Mouse (Mus musculus): ENCODE measurements around the gene Fads6.

Fads6 gene

DNA sequence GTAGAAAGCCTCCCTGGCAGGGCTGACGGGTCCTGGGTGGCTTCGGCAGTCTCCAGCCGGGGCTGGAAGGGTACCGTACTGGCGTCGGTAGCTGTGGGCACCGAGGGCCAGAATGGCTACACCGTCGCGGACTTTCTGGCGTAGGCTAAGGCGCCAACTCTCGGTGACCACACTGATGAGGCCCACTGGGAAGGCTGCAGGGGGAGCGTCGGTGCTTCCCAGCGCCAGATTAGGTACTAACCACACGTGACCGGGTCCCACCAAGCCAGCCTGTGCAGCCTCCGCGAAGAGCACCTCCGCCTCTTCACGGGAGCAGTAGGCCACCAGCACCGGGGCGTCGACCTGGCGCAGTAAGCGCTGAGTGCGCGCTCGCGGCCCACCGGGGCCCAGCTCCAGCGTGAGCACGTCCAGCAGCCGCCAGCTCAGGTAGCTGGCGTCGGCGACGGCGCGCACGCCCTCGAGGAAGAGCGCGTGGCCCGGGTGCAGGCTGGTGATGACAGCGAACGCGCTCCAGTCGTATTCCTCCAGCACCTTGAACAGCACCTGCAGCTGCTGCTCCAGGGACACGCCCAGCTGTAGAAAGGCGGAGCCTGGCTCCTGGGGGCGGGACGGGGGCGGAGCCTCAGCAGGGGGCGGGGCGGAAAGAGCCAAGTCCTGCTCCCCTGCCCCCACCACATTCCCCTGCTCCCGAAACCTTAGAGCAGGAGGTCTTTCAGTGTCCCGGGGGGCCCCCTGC is 39.5 kb downstream of the Fads6 start:
- no peak for DNase-seq (ENCODE audit: low spot score in 2 of 2)

DNA sequence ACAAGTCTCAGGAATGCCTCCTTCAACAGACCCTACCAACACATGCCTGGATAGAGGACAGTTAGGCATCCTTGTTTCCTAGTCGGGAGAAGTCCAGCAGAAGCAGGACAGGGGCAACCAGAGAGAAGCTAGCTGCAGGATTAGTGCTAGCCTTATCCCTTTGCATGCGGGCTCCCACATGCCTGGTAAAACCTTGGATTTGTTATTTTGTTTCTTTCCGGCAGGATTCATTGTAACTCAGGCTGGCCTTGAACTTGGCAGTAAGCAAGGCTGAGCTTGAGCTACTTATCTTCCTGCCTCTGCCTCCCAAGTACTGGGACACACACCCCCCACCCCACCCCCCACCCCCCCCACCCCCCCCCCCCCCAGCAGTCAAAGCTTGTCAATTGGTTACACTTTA is 46.2 kb downstream of the Fads6 start:
- no peak for DNase-seq (ENCODE audit: low spot score in 2 of 2)

DNA sequence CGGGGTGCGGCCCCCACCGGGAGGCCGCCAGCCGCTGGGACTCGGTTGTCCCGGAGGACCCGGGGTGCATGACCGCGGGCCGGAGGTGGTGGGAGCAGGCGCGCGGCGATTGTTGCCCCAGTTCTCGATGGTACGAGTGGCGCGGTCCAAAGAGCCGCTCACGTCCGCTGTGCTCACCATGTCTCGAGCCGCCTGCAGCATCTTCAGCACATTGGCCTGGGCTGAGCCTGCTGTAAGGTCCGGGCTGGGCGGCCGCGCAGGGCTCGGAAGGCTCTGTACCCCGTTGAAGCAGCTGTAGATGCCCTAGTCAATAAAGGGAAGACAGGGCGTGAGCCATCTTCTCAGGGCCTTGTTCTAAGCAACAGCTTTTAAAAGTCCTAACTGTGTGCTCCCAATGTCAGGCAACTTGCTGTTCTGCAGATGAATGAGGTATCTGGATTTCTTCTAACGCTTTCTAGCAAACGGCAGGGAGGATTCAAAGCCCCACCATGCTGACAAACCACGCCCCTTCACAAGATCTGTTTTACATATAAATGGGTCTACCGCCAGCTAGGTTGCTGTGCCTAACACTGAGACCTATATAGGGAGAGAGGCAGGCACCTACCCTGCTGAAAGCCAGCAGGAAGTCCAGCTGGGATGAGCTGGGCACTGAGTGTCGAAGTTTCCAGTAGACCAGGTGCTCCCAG is 46.9 kb downstream of the Fads6 start:
- DNase-seq (ENCODE audit: low spot score in 2 of 2), result no peak

DNA sequence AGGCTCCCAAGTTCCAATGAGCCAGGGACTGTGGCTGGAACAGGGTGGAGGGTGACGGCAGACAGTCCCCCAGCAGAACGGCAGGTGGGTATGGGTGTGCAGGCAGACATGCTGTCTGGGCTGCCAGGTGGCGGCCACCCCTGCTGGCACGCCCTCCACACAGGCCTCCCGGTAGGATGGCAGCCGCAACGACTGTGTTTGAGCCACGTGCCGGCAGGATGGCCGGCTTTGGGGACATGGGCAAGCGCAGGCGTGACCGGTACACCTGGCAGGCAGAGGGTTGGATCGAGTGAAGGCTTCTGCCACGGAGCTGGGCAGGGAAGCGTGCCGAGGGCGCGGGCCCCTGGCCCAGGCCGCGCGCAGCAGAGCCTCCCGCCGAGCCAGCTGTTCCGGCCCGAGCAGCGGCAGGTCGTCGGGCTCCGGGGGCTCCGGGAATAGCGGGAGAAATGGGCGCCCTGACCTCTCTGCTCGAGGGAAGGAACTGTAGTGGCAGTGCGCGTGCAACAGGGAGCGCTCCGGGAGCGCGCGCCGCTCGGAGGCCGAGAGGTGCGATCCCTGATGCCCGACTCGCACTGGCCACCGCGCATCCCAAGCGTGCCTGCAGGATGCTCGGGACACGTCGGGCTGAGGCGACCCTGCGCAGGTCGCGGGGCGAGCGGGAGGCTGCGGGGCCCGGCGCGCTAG is 47.6 kb downstream of the Fads6 start:
- DNase-seq (ENCODE audit: low spot score in 2 of 2), result no peak

DNA sequence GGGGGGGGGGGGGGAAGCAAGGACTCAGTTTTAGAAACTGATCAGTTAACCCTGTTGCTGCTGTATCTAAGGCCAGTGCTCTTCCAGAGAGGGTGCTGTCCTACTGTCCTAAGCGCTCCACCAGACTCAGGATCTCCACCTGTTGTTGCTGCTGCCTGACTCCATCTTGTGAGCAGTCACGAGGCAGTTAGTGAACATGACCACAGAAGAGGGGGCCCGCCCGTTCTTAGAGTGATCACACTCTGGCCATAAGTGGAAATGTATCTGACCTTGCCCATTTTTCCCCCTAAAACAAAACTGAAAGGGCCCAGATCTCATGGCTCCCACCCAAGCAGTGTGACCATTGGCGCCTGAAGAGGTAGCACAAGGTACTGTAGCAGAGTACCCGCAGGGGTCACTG is 49.5 kb downstream of the Fads6 start:
- DNase-seq (ENCODE audit: low spot score in 2 of 2), result no peak

DNA sequence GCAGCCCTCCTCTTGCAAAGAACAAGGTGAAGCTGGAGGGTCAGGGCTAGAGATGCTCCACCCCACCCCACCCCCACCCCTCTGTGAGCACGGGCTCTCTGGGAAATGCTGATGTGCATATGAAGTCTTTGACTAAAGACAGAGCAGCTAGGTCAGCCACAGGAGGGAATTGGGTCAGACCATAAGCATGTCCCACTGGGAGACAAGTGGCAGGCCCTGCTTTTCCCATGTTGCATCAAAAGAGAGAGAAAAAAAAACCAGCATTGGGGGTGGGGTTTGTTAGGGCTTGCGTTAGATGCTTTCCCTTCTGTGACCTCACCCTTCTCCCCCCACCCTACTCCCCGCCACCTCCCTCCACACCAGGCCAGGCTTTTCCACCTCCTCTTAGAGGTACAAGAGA is 50.2 kb downstream of the Fads6 start:
- no peak for DNase-seq (ENCODE audit: low spot score in 2 of 2)

DNA sequence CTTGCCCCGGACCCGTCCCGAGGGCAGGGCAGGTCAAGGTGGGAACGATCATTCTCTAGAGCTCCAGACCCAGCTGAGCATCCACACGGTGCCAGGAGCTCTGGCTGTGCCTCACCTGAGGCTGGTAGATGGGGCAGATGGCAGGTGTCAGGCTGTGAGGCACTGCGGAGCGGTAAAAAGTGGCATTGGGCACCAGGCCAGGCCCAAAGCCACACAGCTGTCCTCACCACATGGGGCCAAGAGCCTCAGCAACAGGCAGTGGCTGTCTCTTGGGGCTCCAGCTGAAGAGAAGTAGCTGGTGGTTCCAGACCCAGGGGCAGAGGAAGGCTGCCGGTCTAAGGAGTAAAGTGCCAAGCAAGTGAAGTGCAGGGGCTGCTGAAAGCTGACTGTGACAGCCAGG is 51.1 kb downstream of the Fads6 start:
- DNase-seq (ENCODE audit: low spot score in 2 of 2), result no peak

DNA sequence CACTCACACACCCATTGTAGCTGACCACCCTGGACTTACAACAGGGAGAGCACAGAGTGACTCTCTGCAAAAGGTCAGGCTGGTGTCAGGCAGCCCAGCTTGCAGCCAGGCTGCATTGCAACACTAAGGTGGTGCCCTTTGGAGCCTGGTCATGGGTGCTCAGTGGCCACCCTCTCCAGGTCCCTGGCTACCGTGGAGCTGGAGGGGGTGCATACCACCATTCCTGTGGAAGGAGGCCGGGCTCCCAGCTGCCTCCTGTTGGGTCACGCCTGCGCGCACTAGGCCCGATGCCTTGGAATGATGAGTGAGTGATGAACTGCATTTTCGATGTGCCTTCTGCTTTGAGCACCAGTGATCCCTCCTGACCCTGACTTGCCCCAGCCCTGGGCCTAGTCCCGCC is 52.6 kb downstream of the Fads6 start:
- no peak for DNase-seq (ENCODE audit: low spot score in 2 of 2)

DNA sequence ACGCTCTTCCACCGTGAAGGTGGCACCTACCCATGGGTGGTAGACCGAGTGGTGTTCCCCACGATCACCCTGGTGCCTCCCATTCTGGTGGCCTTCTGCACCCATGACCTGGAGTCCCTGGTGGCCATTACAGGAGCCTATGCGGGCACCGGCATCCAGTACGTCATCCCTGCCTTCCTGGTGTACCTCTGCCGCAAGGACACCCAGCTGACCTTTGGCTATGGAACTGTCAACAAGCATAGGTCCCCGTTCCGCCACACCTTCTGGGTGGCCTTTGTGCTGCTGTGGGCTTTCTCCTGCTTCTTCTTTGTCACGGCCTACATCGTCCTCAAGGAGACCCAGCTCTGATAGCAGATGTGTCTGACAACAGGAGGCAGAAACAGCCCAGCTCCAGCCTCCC is 53.7 kb downstream of the Fads6 start:
- DNase-seq (ENCODE audit: low spot score in 2 of 2), result no peak

DNA sequence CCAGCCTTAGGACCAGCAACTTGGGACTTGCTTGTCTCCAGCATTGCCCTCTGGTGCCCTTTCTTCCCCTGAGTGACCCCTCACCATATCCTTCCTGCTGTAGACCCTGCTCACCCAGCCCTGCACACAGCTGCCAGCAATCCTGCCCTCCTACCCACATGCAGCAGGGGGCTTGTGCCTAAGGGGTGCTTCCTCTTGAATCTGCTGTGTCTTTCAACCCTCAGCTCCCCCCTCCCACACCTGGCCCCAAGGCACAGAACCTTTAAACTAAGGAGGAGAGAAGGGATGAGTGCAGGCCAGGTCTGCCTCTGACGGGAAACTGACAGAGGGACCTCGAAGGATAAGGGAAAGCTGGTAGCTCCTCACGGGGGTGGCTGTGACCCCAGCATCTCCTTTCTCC is 54.7 kb downstream of the Fads6 start:
- no peak for DNase-seq (ENCODE audit: low spot score in 2 of 2)

DNA sequence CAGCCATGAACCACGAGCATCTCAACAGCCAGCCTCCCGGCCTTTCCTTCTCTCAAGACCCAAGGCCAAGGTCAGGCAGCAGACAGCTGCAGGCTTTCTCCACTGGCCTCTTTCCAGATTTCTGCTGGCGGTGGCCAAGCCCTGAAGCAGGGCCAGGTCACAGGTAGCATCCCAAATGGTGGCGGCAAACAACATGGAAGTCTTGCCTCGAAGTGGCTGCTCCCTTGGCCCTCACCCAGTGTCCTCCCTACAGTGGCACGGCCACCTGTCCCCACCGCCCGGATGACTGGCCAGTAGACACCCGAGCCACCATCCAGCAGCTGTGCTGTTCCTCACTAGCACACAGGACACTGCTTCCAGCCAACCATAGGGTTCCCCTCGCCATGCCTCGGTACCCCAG is 56.1 kb downstream of the Fads6 start:
- DNase-seq (ENCODE audit: low spot score in 2 of 2), result no peak

DNA sequence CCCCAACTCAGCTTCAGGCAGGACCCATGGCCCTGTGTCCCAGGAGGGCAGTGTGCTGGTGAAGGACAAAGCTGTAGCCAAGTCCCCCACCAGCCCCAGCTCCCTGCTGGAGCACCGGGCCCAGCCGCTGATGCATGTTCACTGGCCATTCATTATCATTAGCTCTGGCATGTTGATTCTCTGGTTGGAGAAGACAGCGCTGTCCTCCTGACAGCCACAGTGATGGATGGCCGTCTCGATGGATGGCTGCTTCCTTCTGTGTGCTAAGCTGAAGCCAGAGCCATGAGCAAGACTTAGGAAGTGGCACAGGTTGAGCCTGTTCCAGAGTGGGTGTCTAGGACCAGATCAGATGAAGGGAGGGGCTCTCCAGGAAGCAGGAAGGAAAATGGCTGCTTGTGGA is 60.9 kb downstream of the Fads6 start:
- no peak for DNase-seq (ENCODE audit: low spot score in 2 of 2)

DNA sequence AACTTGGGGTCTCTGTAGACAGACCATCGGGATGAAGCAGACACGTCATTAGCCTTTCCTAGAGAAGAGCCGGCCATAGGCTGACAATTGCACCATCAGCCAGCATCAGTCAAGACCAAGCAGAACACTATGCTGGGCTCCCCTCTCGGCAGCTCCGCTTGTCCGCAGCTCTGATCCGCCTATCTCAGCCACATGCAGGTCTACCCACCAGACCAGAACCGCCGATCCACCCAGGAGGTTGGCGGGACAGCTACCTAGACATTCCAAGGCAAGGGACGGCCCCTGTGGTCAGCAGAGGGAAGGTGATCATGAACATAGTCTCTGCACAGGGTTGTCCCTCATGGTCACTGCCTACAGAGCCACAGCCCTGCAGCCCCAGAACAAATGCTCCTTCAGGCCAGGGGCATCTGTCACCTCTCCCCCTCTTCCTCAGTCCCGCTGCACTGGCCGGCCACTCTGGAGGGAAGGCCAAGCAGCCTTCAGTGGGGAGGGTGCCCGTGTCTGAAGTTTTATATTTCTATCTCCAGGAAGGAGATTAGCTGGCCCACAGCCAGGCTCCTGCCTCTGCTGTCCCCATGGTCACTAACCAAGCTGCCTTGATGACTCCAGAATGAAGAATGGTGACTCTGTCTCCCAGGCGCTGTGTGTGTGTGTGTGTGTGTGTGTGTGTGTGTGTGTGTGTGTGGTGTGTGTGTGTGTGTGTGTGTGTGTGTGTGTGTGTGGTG is 63.0 kb downstream of the Fads6 start:
- no peak for DNase-seq (ENCODE audit: low spot score in 2 of 2)

DNA sequence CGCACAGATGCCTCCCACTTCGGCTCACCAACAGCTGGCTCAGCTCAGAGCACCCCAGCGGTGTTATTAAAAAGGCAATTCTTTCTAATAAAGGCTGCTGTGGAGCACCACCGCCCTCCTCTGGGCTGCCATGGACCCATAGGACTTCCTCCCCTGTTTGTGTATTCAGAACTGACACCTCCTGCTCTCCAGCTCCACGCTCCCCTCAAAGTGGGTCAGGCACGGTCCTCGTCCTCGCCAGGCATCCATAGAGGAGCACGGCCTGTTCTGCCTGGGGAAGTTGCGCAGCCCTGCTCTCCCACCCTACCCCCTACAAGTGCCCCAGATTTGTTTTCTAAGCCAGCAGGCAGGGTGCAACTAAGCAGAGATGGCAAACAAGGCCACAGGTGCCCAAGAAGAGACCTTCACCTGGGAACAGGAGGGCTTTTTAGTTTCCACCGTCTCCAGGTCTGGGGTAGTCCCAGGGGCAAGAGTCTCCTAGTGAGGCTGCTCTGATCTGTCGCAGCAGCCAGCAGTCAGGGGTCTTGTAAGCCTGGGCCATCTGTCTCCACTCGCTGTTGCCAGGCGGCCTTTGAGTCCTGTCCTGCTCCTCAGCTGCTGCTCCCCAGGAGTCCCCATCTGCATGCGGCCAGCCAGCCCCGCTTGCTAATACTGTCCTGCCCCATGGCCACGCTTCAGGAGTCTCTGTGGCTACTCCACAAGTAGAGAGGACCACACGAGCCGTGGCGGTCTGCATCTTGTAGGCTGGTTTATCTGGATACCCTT is 63.8 kb downstream of the Fads6 start:
- DNase-seq (ENCODE audit: low spot score in 2 of 2), result no peak

DNA sequence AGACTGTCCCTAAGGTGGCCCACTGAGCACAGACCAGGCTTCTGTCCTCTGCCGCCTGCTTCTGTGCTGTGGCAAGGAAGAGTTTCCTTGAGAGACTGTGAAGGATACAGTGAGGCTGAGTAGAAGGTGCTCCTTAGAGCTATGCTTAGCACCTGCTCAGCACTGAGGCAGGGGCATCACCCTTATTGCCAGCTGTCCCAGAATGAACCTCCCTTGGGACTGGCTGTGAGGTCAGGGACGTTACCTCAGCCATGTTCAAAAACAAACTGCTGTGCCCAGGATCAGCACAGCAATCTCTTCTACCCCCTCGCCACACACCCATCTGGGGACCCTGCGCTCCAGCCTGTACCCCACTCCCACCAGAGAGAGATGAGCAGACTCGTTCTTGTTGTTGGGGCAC is 64.6 kb downstream of the Fads6 start:
- DNase-seq (ENCODE audit: low spot score in 2 of 2), result no peak

DNA sequence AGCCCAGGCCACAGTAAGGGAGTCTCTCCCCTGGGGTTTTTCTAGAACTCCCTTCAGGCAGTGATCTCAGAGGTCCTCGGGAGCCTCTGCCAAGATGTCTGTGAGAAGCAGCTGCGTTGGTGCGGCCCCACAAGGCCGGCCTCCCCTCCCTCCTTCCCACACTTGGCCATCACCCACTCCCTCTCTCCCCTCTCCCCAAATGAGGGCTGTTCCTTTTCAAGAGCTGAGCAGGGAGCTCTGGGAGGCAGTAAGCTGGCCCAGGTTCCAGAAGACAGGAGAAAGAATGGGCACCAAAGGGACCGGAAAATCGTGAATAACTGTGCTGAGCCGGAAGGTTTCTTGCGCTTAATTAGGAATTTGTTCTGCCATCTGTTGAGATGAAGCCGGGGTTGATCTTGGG is 65.5 kb downstream of the Fads6 start:
- no peak for DNase-seq (ENCODE audit: low spot score in 2 of 2)

DNA sequence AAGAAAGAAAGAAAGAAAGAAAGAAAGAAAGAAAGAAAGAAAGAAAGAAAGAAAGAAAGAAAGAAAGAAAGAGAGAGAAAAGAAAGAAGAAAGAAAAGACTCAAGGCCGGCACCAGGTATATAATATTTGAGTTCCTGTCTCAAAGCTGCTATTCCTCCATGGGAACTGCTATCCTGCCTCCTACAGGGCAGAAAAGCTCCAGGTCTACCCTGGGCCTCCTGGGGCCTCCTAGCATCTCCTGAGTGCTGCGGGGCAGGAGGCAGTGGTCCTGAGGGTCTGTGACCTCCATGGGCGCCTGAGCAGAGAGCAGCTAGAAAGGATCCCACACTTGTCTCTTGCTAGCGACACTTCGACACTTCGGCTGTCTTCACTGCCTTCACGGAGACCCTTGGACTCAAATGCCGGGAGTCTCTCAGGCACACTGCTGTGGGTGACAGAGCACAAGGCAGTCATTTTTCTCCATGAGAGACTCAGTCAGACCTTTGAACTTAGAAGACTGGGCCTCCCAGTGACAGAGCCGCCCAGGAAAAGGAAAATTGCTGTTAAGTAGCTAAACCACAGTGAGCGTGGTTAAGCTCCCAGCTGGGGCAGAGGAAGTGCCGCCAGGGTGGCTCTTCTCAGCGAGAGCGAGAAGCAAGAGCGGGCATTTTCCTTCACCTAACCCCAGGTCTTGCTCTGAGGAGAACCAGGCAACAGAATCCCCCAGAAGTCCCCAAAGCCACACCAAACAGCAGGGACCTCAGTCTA is 66.1 kb downstream of the Fads6 start:
- DNase-seq (ENCODE audit: low spot score in 2 of 2), result no peak
